Mouse (Mus musculus): Measurements from ENCODE around the gene Ugt1a9.

The Ugt1a9 gene

DNA sequence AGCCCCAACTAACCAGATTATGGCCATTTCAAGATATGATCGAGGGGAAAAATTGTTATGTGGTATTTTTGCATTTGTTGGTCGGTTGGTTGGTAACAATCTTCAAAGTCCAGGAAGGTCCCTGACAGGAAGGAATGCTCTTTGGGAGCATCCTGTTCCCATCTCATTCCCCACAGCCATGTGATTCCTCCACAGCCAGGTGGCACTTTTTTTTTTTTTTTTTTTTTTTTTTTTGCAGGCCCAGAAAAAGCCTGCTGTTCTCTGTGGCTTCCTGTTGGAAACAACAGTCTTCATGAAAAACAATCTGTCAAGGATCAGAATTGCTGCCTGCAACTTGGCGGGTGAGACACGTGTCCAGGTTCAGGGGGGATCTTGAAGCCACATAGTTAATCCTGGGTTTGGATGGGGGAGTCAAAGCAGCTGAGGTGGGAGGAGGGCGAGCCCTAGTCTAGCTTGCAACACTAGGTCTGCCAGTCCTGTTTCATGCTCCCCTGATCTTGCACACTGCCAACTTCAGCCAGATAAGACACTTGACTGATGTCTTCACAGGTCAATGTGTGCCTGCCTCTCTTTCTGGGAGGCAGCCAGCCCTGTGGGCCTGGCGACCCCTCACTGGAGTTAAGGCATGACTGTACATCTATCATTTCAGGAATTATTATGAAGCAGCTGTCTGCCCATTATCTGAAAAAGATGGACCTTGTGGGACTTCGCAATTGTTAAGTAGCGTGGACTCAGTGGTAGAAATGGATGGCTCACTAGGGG is 188.5 kb downstream of the Ugt1a9 start:
- no peak for DNase-seq (ENCODE audit: low read depth)

DNA sequence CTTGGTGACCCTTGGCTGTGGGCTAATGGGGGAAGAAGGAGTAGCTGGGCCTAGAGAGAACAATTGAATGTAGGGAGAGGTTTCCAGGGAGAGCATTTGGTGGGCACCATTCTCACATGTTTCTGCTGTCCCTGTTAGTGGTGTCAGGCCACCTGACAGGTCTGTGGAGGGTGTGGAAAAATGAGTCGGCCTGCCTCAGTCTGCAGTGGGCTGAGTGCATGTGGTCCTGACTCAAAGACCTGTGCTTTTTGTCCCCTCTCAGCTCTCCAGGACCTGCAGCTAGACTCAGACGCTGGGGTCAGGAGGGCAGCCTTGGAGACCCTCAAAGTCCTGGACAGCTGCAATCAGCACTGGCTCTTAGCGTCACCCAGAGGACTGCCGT is 189.0 kb downstream of the Ugt1a9 start:
- no peak for DNase-seq (ENCODE audit: low read depth)

DNA sequence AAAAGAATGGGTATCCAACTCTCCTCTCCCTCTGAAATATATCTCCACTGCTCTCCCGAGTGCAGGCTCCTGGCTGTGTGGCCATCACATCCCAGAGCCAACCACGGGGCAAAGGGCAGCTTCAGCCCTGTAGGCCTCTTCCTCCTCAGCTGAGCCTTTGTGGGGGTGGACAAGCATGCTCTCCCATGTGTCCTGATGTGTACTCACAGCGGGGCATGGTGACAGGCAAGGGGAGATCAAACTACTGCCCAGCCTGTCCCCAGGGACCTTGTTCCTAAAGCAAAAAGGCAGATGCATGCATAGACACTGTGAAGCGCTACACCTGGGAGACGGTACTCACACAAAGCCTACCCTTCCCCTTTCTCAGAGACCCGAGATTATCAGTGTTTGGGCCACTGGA is 189.5 kb downstream of the Ugt1a9 start:
- no peak for DNase-seq (ENCODE audit: low read depth)

DNA sequence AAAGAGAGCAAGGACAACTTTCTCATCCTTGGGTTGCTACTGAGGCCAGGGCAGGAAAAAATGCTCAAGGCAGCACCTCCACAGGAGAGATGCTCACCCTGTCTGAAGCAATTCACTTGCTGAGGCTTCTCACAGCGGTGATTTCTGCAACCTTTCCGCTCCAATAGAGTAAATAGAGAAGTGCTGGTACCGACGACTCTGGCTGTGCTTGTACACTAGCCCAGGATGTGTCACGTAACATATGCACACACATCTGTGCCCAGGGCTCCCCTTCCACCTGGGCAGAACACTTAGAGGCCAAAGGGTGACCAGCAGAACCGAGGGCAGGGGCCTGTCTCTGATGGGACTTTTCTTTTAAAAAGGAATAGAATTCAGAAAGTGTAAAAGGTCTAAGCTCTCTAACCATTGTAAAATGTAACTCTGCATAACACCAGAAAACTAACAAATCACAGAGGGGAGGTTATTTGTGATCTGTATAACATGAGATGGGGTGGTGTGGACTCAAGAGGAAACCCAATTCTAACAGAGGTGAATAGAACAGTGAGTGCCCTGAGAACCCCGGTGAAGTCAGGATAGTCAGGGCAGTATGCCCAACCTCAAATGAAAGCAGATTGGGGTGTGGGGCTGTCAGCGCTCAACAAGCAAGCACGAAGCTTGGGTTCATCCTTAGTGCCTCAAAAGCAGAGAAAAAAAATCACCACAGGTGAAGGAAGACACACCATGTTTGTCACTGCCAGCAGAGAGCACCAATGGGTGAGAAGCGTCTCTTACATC is 190.2 kb downstream of the Ugt1a9 start:
- DNase-seq (ENCODE audit: low read depth), result no peak

DNA sequence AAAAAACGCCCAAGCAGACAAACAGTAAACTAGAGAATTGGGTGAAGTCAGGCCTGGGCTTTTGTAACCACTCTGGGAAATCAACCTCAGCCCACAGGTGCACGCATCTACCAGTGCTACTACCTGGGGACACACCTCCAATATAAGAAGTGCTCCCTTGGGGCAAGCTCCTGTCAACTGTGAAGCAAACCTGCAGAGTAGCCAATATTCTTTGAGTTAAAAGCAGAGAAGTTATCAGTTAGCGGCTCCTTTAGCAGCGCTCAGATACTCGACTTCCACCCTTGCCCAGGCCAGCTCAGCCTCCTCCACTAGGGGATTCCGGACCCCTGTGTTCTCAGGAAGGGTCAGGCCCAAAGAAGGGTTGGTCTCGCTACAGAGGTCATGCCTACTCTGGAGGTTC is 191.1 kb downstream of the Ugt1a9 start:
- no peak for DNase-seq (ENCODE audit: low read depth)

DNA sequence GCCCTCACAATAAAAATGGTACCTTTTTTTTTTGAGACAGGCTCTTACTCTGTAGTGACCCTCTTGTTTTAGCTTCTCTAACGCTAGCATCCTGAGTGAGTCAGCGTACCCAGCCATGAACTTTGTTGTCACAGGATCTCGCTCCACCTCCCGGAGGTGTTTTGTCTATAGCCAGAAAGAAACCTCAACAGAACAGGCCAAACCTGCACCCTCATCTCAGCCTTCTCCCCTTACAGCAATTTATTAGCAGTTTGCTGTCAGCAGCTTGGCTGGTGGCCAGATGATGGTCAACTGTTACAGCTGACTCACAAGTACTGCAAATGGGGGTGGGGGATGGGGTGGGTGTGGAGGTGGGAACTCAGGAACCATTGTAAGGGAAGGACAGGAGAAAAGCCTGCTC is 191.7 kb downstream of the Ugt1a9 start:
- DNase-seq (ENCODE audit: low read depth), result no peak

DNA sequence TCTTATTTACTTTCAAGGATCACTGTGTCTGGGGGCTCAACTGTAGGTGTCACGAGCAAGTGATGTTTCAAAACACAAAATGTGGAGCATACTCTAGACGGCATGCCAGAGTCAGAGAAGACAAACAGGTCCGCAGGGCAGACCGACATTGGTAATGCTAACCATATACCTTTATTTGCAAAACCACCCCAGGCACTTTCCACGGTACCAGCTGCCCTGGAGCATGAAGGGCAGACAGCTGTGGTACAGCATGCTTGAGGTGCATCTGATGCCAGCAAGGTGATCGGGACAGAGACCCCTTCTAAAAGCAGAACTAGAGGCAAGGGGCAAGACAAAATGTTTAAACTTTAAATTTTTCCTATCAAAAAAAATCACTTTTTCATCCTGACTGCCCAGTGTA is 192.4 kb downstream of the Ugt1a9 start:
- DNase-seq (ENCODE audit: low read depth), result no peak

DNA sequence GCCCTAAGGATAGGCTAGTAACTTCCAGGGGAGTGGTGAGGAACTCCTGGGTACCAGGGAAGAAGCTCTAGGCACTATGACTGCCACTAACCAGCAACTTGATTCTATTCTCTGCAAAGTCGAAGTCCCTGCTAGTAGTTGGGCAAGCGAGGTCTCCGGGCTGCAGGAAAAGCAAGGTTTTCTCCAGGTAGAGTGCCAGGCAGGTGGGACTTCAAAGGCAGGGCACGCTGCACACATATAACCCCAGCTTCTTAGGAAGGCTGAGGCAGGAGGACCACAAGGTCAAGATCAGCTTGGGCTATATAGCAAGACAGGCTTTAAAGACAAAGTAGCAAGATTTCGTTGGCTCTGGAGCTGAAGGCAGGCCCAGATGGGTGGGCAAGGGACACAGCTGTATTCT is 193.2 kb downstream of the Ugt1a9 start:
- no peak for DNase-seq (ENCODE audit: low read depth)

DNA sequence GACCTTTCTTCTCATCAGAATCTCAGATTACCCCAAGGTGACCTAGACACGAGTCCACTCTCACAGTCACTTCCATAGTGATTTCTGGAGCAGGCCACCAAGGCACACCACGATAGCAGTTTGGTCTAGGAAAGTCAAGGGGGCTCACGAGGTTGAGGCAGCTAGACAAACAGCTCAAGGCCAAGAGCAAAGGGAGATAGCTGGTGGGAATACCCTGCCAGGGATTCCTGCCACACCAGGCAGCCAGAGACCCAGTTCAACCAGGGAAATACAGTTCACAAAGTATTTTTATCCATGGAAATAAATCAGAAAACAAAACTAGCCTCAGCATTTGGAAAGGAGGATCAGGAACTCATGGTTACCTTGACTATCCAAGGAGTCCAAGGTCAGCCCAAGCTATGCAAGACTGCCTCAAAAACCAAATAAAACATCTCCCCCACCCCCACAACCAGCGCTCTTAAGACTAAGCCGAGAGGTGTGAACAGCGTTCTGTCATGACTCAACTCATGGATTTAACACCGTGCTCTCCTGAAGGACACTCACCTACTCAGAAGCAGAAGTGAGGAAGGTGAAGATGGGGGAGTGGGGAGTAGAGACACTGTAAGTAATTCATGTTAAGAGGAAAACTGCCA is 193.8 kb downstream of the Ugt1a9 start:
- DNase-seq (ENCODE audit: low read depth), result no peak

DNA sequence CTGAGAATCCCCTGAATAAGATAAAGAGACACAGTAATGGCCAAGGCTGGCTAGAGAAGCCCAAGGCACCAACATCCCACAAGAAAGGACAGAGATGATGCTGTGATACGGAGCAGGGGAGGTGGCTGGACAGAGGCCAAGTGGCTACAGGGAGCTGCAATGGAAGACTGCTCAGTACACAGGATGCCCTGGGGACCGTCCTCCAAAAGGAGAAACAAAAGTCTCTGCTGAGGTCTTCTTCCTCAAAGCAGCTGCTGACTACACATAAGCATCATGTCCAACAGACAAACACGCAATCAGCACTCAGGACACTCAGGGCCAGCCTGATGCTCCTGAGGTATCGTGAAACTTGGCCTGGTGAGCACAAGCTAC is 194.3 kb downstream of the Ugt1a9 start:
- DNase-seq (ENCODE audit: low read depth), result no peak

DNA sequence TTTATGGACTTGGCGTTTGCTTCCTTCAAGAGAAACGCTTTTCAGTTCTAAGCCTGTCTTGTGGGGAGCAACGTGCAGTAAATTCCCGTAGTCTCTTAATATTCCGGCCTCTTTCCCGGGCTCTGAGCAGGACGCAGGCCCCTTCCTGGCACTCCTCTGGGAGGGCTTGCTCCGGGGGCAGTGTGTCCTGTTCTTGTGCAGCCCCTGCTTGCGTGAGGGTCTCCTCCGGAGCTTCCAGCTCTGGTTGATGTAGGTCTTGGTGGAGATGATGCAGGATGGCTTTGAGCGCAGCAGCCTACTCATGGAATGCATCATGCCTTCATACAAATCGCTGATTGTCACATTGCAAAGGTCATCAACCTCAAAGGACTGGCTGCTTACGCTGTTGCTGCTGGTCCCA is 195.5 kb downstream of the Ugt1a9 start:
- no peak for DNase-seq (ENCODE audit: low read depth)

DNA sequence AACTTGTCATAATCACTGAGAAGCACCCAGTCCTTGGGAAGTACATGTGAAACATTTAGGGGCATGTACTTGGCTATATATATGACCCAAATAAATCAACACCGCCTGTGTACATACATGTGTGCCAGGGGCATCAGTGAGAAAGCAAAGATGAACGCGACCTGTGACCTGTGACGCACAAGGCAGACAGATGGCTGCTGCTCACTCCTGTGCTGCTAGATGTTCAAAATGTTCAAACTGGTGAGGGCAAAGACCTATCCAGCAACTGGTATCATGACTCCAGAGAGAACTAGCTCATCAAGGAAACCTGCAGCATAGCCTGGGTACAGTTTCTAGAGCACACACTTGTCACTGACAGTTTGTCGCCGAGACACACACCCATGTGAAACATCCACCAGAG is 196.9 kb downstream of the Ugt1a9 start:
- no peak for DNase-seq (ENCODE audit: low read depth)

DNA sequence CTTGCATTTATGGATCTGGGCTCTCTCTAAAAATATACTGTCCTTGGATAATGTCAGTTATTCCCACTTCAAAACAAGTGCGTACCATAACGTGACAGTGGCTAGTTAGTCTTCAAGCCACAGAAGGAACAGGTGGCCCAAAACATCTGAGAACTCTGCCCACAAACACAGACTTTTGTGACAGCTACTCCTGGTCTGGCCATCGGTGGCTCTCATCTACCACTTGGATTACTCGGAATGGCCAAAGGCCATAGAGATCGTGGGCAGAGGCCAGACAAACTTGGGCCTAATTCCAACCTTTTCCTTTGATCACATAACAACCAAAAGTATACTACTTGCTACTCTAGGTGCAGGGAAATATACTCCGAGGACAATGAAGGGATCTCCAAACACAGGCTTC is 197.5 kb downstream of the Ugt1a9 start:
- no peak for DNase-seq (ENCODE audit: low read depth)
